Mouse (Mus musculus): ENCODE results near the gene Ptpn20. TPM values are rescaled to one million over a fixed set of nuclear protein-coding genes. Genes with fewer than 3 reads are reported as not detected.

Ptpn20 gene
- 0.01 and 0.03 TPM in 2 replicates for polyA plus RNA-seq (2012; rRNA removed)

GRCm38 (mm10) chr14:33588951-33589350 lies at the start of gene Ptpn20:
Gene Ptpn20 (plus strand): TSS chr14:33589207.

Other genes with a start within 250 kb of the Ptpn20 start
- gene Mapk8, start 142.0 kb upstream of the Ptpn20 start, polyA plus RNA-seq (2012; rRNA removed): 7.6 and 8.6 TPM in 2 replicates
- gene Frmpd2, start 117.5 kb upstream of the Ptpn20 start, polyA plus RNA-seq (2012; rRNA removed): 0.05 TPM in 1 of 2 replicates, not detected in the other

Data from liver, embryonic 18 days (tissue).